In genomic region chr5:144695289-144696060, GRCm38 (mm10) we compare ENCODE assay signal across 17 mouse cellular contexts.
DNase-seq lines count a peak whose midpoint lies in the region; ATAC-seq and TF ChIP-seq lines count a peak whose summit lies in the region.
"Had no signal": no experiment of that assay in that cellular context is flagged by ENCODE, and none has a peak within 500 bp of the region (broad histone marks: within the 10 kb centered on the region; RNA-seq: fewer than 3 reads in every experiment).

No protein-coding gene starts in this region.

- no peak for TF ChIP-seq POLR2A in brain, embryonic 14.5 days (IDR thresholded peaks at IDR 0.05; ENCODE audit: borderline replicate concordance, extremely low read depth, insufficient read depth, insufficient read length, poor library complexity, severe bottlenecking)

- no peak overlapping the region for H3K9ac ChIP-seq in forebrain, embryonic 16.5 days (replicated peaks; ENCODE audit: low read depth, low read length)
- no peak overlapping the region for H3K9ac ChIP-seq in forebrain, embryonic 12.5 days
- H3K9ac ChIP-seq in lung, embryonic 14.5 days: no peak overlapping the region
- no peak overlapping the region for H3K9ac ChIP-seq in lung, postnatal 0 days (replicated peaks; ENCODE audit: low read depth)
- H3K9ac ChIP-seq in midbrain, embryonic 16.5 days (ENCODE audit: low read depth, low read length): no peak overlapping the region
- H3K9ac ChIP-seq: heart, embryonic 13.5 days; neural tube, embryonic 12.5 days had no signal

- no peaks in the 10 kb centered on the region for H3K9me3 ChIP-seq in forebrain, embryonic 16.5 days (ENCODE audit: control insufficient read depth, low read length)
- no peaks in the 10 kb centered on the region for H3K9me3 ChIP-seq in forebrain, embryonic 12.5 days
- H3K9me3 ChIP-seq in lung, embryonic 14.5 days (ENCODE audit: low read depth, low read length): no peaks in the 10 kb centered on the region
- H3K9me3 ChIP-seq in lung, postnatal 0 days (ENCODE audit: low read length): no peaks in the 10 kb centered on the region
- no peaks in the 10 kb centered on the region for H3K9me3 ChIP-seq in midbrain, embryonic 16.5 days (replicated peaks; ENCODE audit: control insufficient read depth, low read length, poor library complexity, severe bottlenecking)
- H3K9me3 ChIP-seq: neural tube, embryonic 12.5 days had no signal

- 49% methylated on average over 8 of the region's 8 CpGs for WGBS in forebrain, embryonic 16.5 days
- WGBS in forebrain, embryonic 12.5 days: 65% methylated on average over 8 of the region's 8 CpGs
- 59% methylated on average over 8 of the region's 8 CpGs for WGBS in lung, embryonic 14.5 days
- 49% methylated on average over 8 of the region's 8 CpGs for WGBS in lung, postnatal 0 days
- WGBS in midbrain, embryonic 16.5 days: 48% methylated on average over 8 of the region's 8 CpGs

- H3K4me2 ChIP-seq in forebrain, embryonic 16.5 days (ENCODE audit: low read length): no peak overlapping the region
- no peak overlapping the region for H3K4me2 ChIP-seq in forebrain, embryonic 12.5 days
- no peak overlapping the region for H3K4me2 ChIP-seq in lung, embryonic 14.5 days
- no peak overlapping the region for H3K4me2 ChIP-seq in lung, postnatal 0 days (replicated peaks; ENCODE audit: low read depth, low read length)
- no peak overlapping the region for H3K4me2 ChIP-seq in midbrain, embryonic 16.5 days (ENCODE audit: low read length)
- H3K4me2 ChIP-seq: heart, embryonic 13.5 days; liver, embryonic 11.5 days; neural tube, embryonic 12.5 days had no signal

- peaks cover 8% of the 10 kb centered on the region for H3K4me1 ChIP-seq in forebrain, embryonic 16.5 days (replicated peaks; ENCODE audit: control insufficient read depth, insufficient read depth, low read length)
- H3K4me1 ChIP-seq in forebrain, embryonic 12.5 days: peaks cover 18% of the 10 kb centered on the region
- H3K4me1 ChIP-seq in lung, embryonic 14.5 days (ENCODE audit: insufficient read depth): no peaks in the 10 kb centered on the region
- no peaks in the 10 kb centered on the region for H3K4me1 ChIP-seq in lung, postnatal 0 days (ENCODE audit: insufficient read depth, low read depth, low read length)
- peaks cover 18% of the 10 kb centered on the region for H3K4me1 ChIP-seq in midbrain, embryonic 16.5 days (ENCODE audit: control insufficient read depth, insufficient read depth, low read length)
- H3K4me1 ChIP-seq: heart, embryonic 13.5 days had no signal

- TF ChIP-seq EP300 in lung, postnatal 0 days (IDR thresholded peaks at IDR 0.05): no peak

- ATAC-seq in forebrain, embryonic 16.5 days: peak; percentile 79
- no peak for ATAC-seq in forebrain, embryonic 12.5 days (ENCODE audit: low FRiP score)
- peak; percentile 54; the same call in 1 of the 2 replicates for ATAC-seq in lung, embryonic 14.5 days (ENCODE audit: insufficient read depth)
- no peak for ATAC-seq in lung, postnatal 0 days
- peak; percentile 93 for ATAC-seq in midbrain, embryonic 16.5 days
- ATAC-seq: activated CD4-positive, CD25-positive, alpha-beta regulatory T cell, adult 4 months; inflammation-experienced regulatory T-cells, adult 6 months had no signal

- no peaks in the 10 kb centered on the region for H3K27me3 ChIP-seq in forebrain, embryonic 16.5 days (replicated peaks; ENCODE audit: control insufficient read depth, insufficient read depth, low read length)
- H3K27me3 ChIP-seq in forebrain, embryonic 12.5 days: no peaks in the 10 kb centered on the region
- no peaks in the 10 kb centered on the region for H3K27me3 ChIP-seq in lung, embryonic 14.5 days (ENCODE audit: insufficient read depth, low read length)
- no peaks in the 10 kb centered on the region for H3K27me3 ChIP-seq in lung, postnatal 0 days (replicated peaks; ENCODE audit: insufficient read depth, low read length)
- no peaks in the 10 kb centered on the region for H3K27me3 ChIP-seq in midbrain, embryonic 16.5 days (ENCODE audit: control insufficient read depth, insufficient read depth, low read depth, low read length)
- H3K27me3 ChIP-seq: heart, embryonic 13.5 days; neural tube, embryonic 12.5 days had no signal

- DNase-seq in lung, embryonic 14.5 days: peak; percentile 42
- DNase-seq in lung, postnatal 0 days (ENCODE audit: low spot score): no peak
- DNase-seq in brain, embryonic 14.5 days (ENCODE audit: low read depth): peak; percentile 81
- DNase-seq in cerebellum, postnatal 4 days (ENCODE audit: low spot score in 2 of 2): no peak
- no peak for DNase-seq in cerebellum, postnatal 25 days
- DNase-seq: B cell, adult 2 months; cerebellum, adult 9-11 months; gastrocnemius, adult 2 months; thymus, adult 18-20 months had no signal

- no peak overlapping the region for H3K4me3 ChIP-seq in forebrain, embryonic 16.5 days (replicated peaks; ENCODE audit: low read length)
- H3K4me3 ChIP-seq in forebrain, embryonic 12.5 days (replicated peaks): no peak overlapping the region
- H3K4me3 ChIP-seq in lung, embryonic 14.5 days (ENCODE audit: low read depth, low read length): no peak overlapping the region
- no peak overlapping the region for H3K4me3 ChIP-seq in lung, postnatal 0 days (ENCODE audit: low read depth, low read length)
- no peak overlapping the region for H3K4me3 ChIP-seq in midbrain, embryonic 16.5 days (ENCODE audit: low read depth, low read length)
- H3K4me3 ChIP-seq: gastrocnemius, adult 2 months; heart, embryonic 13.5 days; neural tube, embryonic 12.5 days had no signal

- no peak for TF ChIP-seq CTCF in lung, embryonic 14.5 days (IDR thresholded peaks at IDR 0.05; ENCODE audit: low read depth)
- no peak for TF ChIP-seq CTCF in lung, postnatal 0 days (IDR thresholded peaks at IDR 0.05)
- TF ChIP-seq CTCF in brain, embryonic 14.5 days (IDR thresholded peaks at IDR 0.05; ENCODE audit: borderline replicate concordance, extremely low read depth, insufficient read depth, insufficient read length): no peak

- no peak overlapping the region for H3K27ac ChIP-seq in forebrain, embryonic 16.5 days (ENCODE audit: low read length)
- H3K27ac ChIP-seq in forebrain, embryonic 12.5 days: no peak overlapping the region
- no peak overlapping the region for H3K27ac ChIP-seq in lung, embryonic 14.5 days (ENCODE audit: low read depth)
- H3K27ac ChIP-seq in lung, postnatal 0 days (ENCODE audit: low read length): no peak overlapping the region
- H3K27ac ChIP-seq in midbrain, embryonic 16.5 days (ENCODE audit: low read length): peak overlapping the region; percentile 62
- H3K27ac ChIP-seq: gastrocnemius, adult 2 months; heart, embryonic 13.5 days; neural tube, embryonic 12.5 days had no signal

- H3K36me3 ChIP-seq in forebrain, embryonic 16.5 days (ENCODE audit: control insufficient read depth, insufficient read depth): no peaks in the 10 kb centered on the region
- no peaks in the 10 kb centered on the region for H3K36me3 ChIP-seq in forebrain, embryonic 12.5 days (replicated peaks)
- H3K36me3 ChIP-seq in lung, embryonic 14.5 days (ENCODE audit: insufficient read depth): no peaks in the 10 kb centered on the region
- H3K36me3 ChIP-seq in lung, postnatal 0 days (ENCODE audit: insufficient read depth, low read length): no peaks in the 10 kb centered on the region
- H3K36me3 ChIP-seq in midbrain, embryonic 16.5 days (ENCODE audit: control insufficient read depth, insufficient read depth, low read length): no peaks in the 10 kb centered on the region
- H3K36me3 ChIP-seq: heart, embryonic 13.5 days; neural tube, embryonic 12.5 days had no signal

Comparison
In these comparisons a context has a peak if more than half of its experiments do, and no peak if none do; other contexts are left out.
1. ATAC-seq: peak in forebrain, embryonic 16.5 days (single experiment), lung, embryonic 14.5 days (single experiment) and midbrain, embryonic 16.5 days (single experiment); none in forebrain, embryonic 12.5 days (single experiment) and lung, postnatal 0 days (single experiment).
2. DNase-seq: peak in lung, embryonic 14.5 days (single experiment) and brain, embryonic 14.5 days (single experiment); none in lung, postnatal 0 days (single experiment), cerebellum, postnatal 4 days (0 of 2) and cerebellum, postnatal 25 days (0 of 2).